Mouse (Mus musculus) embryonic facial prominence, embryonic 15.5 days (tissue): ENCODE measurements at regions not wholly inside any gene's neighbourhood (a gene's known extent, or its start where the extent isn't known, plus 50 kb on each side); places are given as distances from the start of the nearest gene placed in this dataset.

ENCODE experiments used
- ATAC-seq: fragments of 200-750 bp; cut with Nextera tagmentation; 2 replicates; pipeline ENCODE4 v1.8.0; 2017; ENCODE audit warnings: low read depth, moderate TSS enrichment; ENCODE audit not compliant: insufficient number of reproducible peaks, low FRiP score, low TSS enrichment
- H3K27ac ChIP-seq: fragments of 300-500 bp; sonication (generic); replicated peaks from 2 replicates; pipeline ENCODE4 v1.5.1; 2015; ENCODE audit warnings: mild to moderate bottlenecking, inconsistent platforms
- H3K27me3 ChIP-seq: fragments of 300-500 bp; sonication (generic); 2 replicates; pipeline ENCODE4 v1.6.1; 2015; ENCODE audit warnings: inconsistent platforms
- H3K36me3 ChIP-seq: fragments of 300-500 bp; sonication (generic); 2 replicates; pipeline ENCODE4 v1.6.1; 2015; ENCODE audit warnings: mild to moderate bottlenecking, inconsistent platforms
- H3K4me1 ChIP-seq: fragments of 300-500 bp; sonication (generic); 2 replicates; pipeline ENCODE4 v1.6.1; 2015; ENCODE audit warnings: inconsistent platforms
- H3K4me2 ChIP-seq: fragments of 300-500 bp; sonication (generic); replicated peaks from 2 replicates; pipeline ENCODE4 v1.6.1; 2015; ENCODE audit warnings: mild to moderate bottlenecking, inconsistent platforms
- H3K4me3 ChIP-seq: fragments of 300-500 bp; sonication (generic); replicated peaks from 2 replicates; pipeline ENCODE4 v1.5.1; 2015; ENCODE audit warnings: mild to moderate bottlenecking, inconsistent platforms
- H3K9ac ChIP-seq: fragments of 300-500 bp; sonication (generic); 2 replicates; pipeline ENCODE4 v1.6.1; 2015; ENCODE audit warnings: inconsistent platforms
- H3K9me3 ChIP-seq: fragments of 300-500 bp; sonication (generic); replicated peaks from 2 replicates; pipeline ENCODE4 v1.6.1; 2016; ENCODE audit warnings: inconsistent platforms
- WGBS: fragments of 180-500 bp; shearing (Covaris S2); methylation state at CpG from one replicate; pipeline ENCODE4 v1.1.7; 2015; 5-methylcytosine and 5-hydroxymethylcytosine counted together

- WGBS: 17% methylated on average over 31 of the region's 31 CpGs
- Histone ChIP-seq H3K36me3 (no peaks in the 10 kb centered on the region), H3K4me1 (no peaks in the 10 kb centered on the region), H3K9me3 (no peaks in the 10 kb centered on the region), H3K27me3 (no peaks in the 10 kb centered on the region), H3K9ac (no peak overlapping the region), H3K27ac (no peak overlapping the region), H3K4me2 (peak overlapping the region; percentile 74), H3K4me3 (peak overlapping the region; percentile 46)
- ATAC-seq: peak; percentile 67; the same call in 1 of the 2 replicates
These were observed 243.9 kb downstream of the Tex13c3 start for GRCm38 (mm10) chrX:19237048-19237737.

DNA sequence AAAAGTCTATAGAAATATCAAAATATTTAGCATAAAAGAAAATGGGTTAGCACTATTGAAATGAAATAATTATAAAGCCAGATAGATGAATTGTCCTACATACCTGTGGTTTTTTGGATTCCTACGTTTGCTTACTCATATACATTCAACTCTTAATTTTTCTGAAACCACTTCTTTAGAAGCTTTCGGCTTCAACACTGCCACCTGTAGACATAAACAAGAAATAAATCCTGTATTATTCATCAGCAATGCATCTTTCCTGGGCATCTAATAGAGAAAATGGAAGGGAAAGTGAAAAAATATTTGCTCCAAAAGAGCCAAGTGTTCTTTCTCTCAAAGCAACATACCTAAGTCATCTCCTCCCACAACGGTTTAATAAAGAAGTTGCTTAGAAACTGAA lies 245.7 kb downstream of the Tex13c3 start:
- 54% methylated on average over 3 of the region's 3 CpGs for WGBS
- H3K27me3 ChIP-seq: no peaks in the 10 kb centered on the region
- no peaks in the 10 kb centered on the region for H3K9me3 ChIP-seq
- H3K27ac ChIP-seq: no peak overlapping the region
- H3K4me3 ChIP-seq: no peak overlapping the region
- no peak for ATAC-seq
- no peaks in the 10 kb centered on the region for H3K4me1 ChIP-seq
- no peak overlapping the region for H3K4me2 ChIP-seq
- no peaks in the 10 kb centered on the region for H3K36me3 ChIP-seq
- H3K9ac ChIP-seq: no peak overlapping the region

- no peak overlapping the region for H3K27ac ChIP-seq
- H3K27me3 ChIP-seq: no peaks in the 10 kb centered on the region
- H3K4me1 ChIP-seq: no peaks in the 10 kb centered on the region
- no peak for ATAC-seq
- WGBS: 78% methylated on average over 3 of the region's 3 CpGs
- H3K9me3 ChIP-seq: no peaks in the 10 kb centered on the region
- no peak overlapping the region for H3K9ac ChIP-seq
- H3K4me3 ChIP-seq: no peak overlapping the region
- H3K4me2 ChIP-seq: no peak overlapping the region
- no peaks in the 10 kb centered on the region for H3K36me3 ChIP-seq
These were observed 249.3 kb downstream of the Tex13c3 start for GRCm38 (mm10) chrX:19231823-19232222.

DNA sequence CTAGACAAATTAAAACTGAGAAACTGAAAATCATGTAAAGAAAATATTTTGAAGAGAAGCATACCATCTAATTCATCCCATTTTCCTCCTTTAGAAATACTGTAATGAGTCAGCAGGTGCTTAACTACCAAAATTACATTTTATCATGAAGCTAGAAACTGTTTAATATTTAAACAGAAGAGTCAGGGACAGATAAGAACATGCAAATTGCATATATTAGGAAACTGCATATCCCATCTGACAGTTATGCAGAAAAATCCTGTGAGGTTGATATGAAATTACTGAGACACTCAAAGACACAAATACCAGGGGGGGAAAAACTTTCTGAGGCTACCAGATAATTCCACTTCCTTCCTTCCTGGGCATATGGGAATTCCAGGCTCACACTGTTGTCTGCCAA lies 257.8 kb downstream of the Tex13c3 start:
- H3K4me2 ChIP-seq: no peak overlapping the region
- H3K4me3 ChIP-seq: no peak overlapping the region
- H3K27ac ChIP-seq: no peak overlapping the region
- ATAC-seq: no peak
- H3K9me3 ChIP-seq: no peaks in the 10 kb centered on the region
- H3K36me3 ChIP-seq: no peaks in the 10 kb centered on the region
- no peaks in the 10 kb centered on the region for H3K27me3 ChIP-seq
- H3K4me1 ChIP-seq: no peaks in the 10 kb centered on the region
- H3K9ac ChIP-seq: no peak overlapping the region

- Histone ChIP-seq H3K36me3 (no peaks in the 10 kb centered on the region), H3K9ac (no peak overlapping the region), H3K4me2 (no peak overlapping the region), H3K9me3 (no peaks in the 10 kb centered on the region), H3K27me3 (no peaks in the 10 kb centered on the region), H3K4me1 (no peaks in the 10 kb centered on the region), H3K4me3 (no peak overlapping the region), H3K27ac (no peak overlapping the region)
- 58% methylated on average over 1 of the region's 1 CpGs for WGBS
- no peak for ATAC-seq
These were observed 260.2 kb downstream of the Tex13c3 start for GRCm38 (mm10) chrX:19220785-19221496.

GRCm38 (mm10) chrX:19219727-19220126 lies 261.4 kb downstream of the Tex13c3 start:
- H3K27ac ChIP-seq: no peak overlapping the region
- WGBS: 73% methylated on average over 2 of the region's 2 CpGs
- no peaks in the 10 kb centered on the region for H3K4me1 ChIP-seq
- H3K9ac ChIP-seq: no peak overlapping the region
- no peaks in the 10 kb centered on the region for H3K9me3 ChIP-seq
- H3K36me3 ChIP-seq: no peaks in the 10 kb centered on the region
- no peak overlapping the region for H3K4me2 ChIP-seq
- no peak for ATAC-seq
- no peaks in the 10 kb centered on the region for H3K27me3 ChIP-seq
- H3K4me3 ChIP-seq: no peak overlapping the region

- WGBS: 84% methylated on average over 2 of the region's 2 CpGs
- no peak overlapping the region for H3K4me3 ChIP-seq
- ATAC-seq: no peak
- H3K27ac ChIP-seq: no peak overlapping the region
- H3K9ac ChIP-seq: no peak overlapping the region
- H3K4me2 ChIP-seq: no peak overlapping the region
- no peaks in the 10 kb centered on the region for H3K36me3 ChIP-seq
- no peaks in the 10 kb centered on the region for H3K27me3 ChIP-seq
- H3K9me3 ChIP-seq: no peaks in the 10 kb centered on the region
- H3K4me1 ChIP-seq: no peaks in the 10 kb centered on the region
These were observed 261.8 kb downstream of the Tex13c3 start for GRCm38 (mm10) chrX:19219301-19219700.

- Histone ChIP-seq H3K9ac (no peak overlapping the region), H3K36me3 (no peaks in the 10 kb centered on the region), H3K27me3 (no peaks in the 10 kb centered on the region), H3K4me1 (no peaks in the 10 kb centered on the region), H3K9me3 (no peaks in the 10 kb centered on the region), H3K4me3 (no peak overlapping the region), H3K4me2 (no peak overlapping the region), H3K27ac (no peak overlapping the region)
- WGBS: 75% methylated on average over 1 of the region's 1 CpGs
- ATAC-seq: no peak
These were observed 274.7 kb downstream of the Tex13c3 start for GRCm38 (mm10) chrX:19206420-19206819.

- H3K9ac ChIP-seq: no peak overlapping the region
- WGBS: 81% methylated on average over 1 of the region's 1 CpGs
These were observed 278.6 kb downstream of the Tex13c3 start for GRCm38 (mm10) chrX:19202542-19202941.

DNA sequence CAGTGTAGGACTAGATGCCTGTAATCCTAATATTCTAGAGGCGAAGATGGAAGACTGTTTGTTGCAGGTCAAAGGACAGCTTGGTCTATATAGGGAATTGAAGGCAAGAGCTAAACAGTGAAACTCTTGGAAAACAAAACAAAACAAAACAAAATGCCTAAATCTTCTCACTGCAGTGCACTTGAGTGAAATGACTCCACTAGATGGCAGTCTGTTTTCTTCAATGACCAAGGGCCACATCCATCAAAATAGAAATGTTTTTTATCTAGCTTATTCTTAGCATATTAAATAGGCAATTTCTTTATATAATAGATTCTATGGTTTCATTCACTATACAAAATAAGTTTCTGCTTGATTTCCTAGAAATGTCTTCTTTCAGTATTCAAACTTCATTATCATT lies 279.7 kb downstream of the Tex13c3 start:
- no peaks in the 10 kb centered on the region for H3K4me1 ChIP-seq
- H3K27ac ChIP-seq: no peak overlapping the region
- ATAC-seq: no peak
- H3K36me3 ChIP-seq: no peaks in the 10 kb centered on the region
- H3K4me2 ChIP-seq: no peak overlapping the region
- H3K4me3 ChIP-seq: no peak overlapping the region
- no peaks in the 10 kb centered on the region for H3K9me3 ChIP-seq
- WGBS: 77% methylated on average over 1 of the region's 1 CpGs
- no peak overlapping the region for H3K9ac ChIP-seq
- no peaks in the 10 kb centered on the region for H3K27me3 ChIP-seq

More at GRCm38 (mm10) chrX:19202542-19202941, 278.6 kb downstream of the Tex13c3 start:
- H3K4me3 ChIP-seq: no peak overlapping the region
- H3K27ac ChIP-seq: no peak overlapping the region
- no peaks in the 10 kb centered on the region for H3K36me3 ChIP-seq
- no peaks in the 10 kb centered on the region for H3K4me1 ChIP-seq
- no peaks in the 10 kb centered on the region for H3K9me3 ChIP-seq
- H3K4me2 ChIP-seq: no peak overlapping the region
- H3K27me3 ChIP-seq: no peaks in the 10 kb centered on the region
- no peak for ATAC-seq

GRCm38 (mm10) chrX:19199531-19199930 lies 281.6 kb downstream of the Tex13c3 start:
- no peak overlapping the region for H3K27ac ChIP-seq
- ATAC-seq: no peak
- 75% methylated on average over 3 of the region's 3 CpGs for WGBS
- H3K27me3 ChIP-seq: no peaks in the 10 kb centered on the region
- no peaks in the 10 kb centered on the region for H3K36me3 ChIP-seq
- H3K4me1 ChIP-seq: no peaks in the 10 kb centered on the region
- no peaks in the 10 kb centered on the region for H3K9me3 ChIP-seq
- no peak overlapping the region for H3K4me3 ChIP-seq
- H3K4me2 ChIP-seq: no peak overlapping the region
- H3K9ac ChIP-seq: no peak overlapping the region

- Histone ChIP-seq H3K4me3 (no peak overlapping the region), H3K4me1 (no peaks in the 10 kb centered on the region), H3K36me3 (no peaks in the 10 kb centered on the region), H3K9me3 (no peaks in the 10 kb centered on the region), H3K4me2 (no peak overlapping the region), H3K9ac (no peak overlapping the region), H3K27me3 (no peaks in the 10 kb centered on the region), H3K27ac (no peak overlapping the region)
- ATAC-seq: no peak
- WGBS: 72% methylated on average over 2 of the region's 2 CpGs
These were observed 312.1 kb downstream of the Tex13c3 start for GRCm38 (mm10) chrX:19168983-19169382.
